Mouse (Mus musculus): ENCODE measurements around the gene Ubox5.
A peak's percentile ranks its signal among the peaks of the same experiment; 100 is the strongest.
"Not testable (repeated sequence)": the region's sequence is repeated elsewhere in the genome, so short reads cannot be mapped to it uniquely, and the experiment has no call there.

Ubox5 gene

GRCm38 (mm10) chr2:130629839-130630203 is at the start of gene Ubox5, which contains the start of gene Fastkd5:
Ubox5 (minus strand) TSS chr2:130630038.
Fastkd5 (minus strand) TSS chr2:130630027.
- DNase-seq = peak; percentile 94 to 97

GRCm38 (mm10) chr2:130679154-130679553 is 49.3 kb upstream of the Ubox5 start:
- no peak for DNase-seq

GRCm38 (mm10) chr2:130677211-130677610 is 47.4 kb upstream of the Ubox5 start:
- no peak for DNase-seq

- peak; percentile 91 to 93 for DNase-seq
These were observed 37.7 kb upstream of the Ubox5 start, which contains the start of gene Itpa for GRCm38 (mm10) chr2:130667559-130667958. Itpa (plus strand) TSS chr2:130667610.

- peak; percentile 94 to 96 for DNase-seq
These were observed 34.4 kb upstream of the Ubox5 start, which contains the start of gene Ddrgk1 for GRCm38 (mm10) chr2:130664102-130664701. Ddrgk1 (minus strand) TSS chr2:130664659.

GRCm38 (mm10) chr2:130663342-130663741 is 33.5 kb upstream of the Ubox5 start:
- DNase-seq = no peak

GRCm38 (mm10) chr2:130658530-130658929 is 28.7 kb upstream of the Ubox5 start:
- DNase-seq = no peak

- no peak for DNase-seq
These were observed 27.7 kb upstream of the Ubox5 start for GRCm38 (mm10) chr2:130657541-130657940.

GRCm38 (mm10) chr2:130656536-130656935 is 26.7 kb upstream of the Ubox5 start:
- no peak for DNase-seq

GRCm38 (mm10) chr2:130655660-130656339 is 26.0 kb upstream of the Ubox5 start:
- DNase-seq = no peak

GRCm38 (mm10) chr2:130653760-130654159 is 23.9 kb upstream of the Ubox5 start:
- DNase-seq = no peak

- DNase-seq = no peak
These were observed 23.5 kb upstream of the Ubox5 start for GRCm38 (mm10) chr2:130653303-130653702.

- DNase-seq = not testable (repeated sequence)
These were observed 19.2 kb upstream of the Ubox5 start for GRCm38 (mm10) chr2:130649028-130649427.

- DNase-seq = no peak
These were observed 15.4 kb upstream of the Ubox5 start for GRCm38 (mm10) chr2:130645198-130645597.

- peak; percentile 98 to 99 for DNase-seq
These were observed 13.0 kb upstream of the Ubox5 start, which contains the start of gene Lzts3 for GRCm38 (mm10) chr2:130642684-130643369. Lzts3 (minus strand) TSS chr2:130642803.

- DNase-seq = no peak
These were observed 12.4 kb upstream of the Ubox5 start for GRCm38 (mm10) chr2:130642197-130642660.

GRCm38 (mm10) chr2:130641351-130642025 is 11.7 kb upstream of the Ubox5 start:
- DNase-seq = peak in 1 of 2 experiments; percentile 48

- peak in 1 of 2 experiments; percentile 27 for DNase-seq
These were observed 9.4 kb upstream of the Ubox5 start for GRCm38 (mm10) chr2:130639276-130639675.

- peak in 1 of 2 experiments; percentile 41 for DNase-seq
These were observed 8.3 kb upstream of the Ubox5 start for GRCm38 (mm10) chr2:130638101-130638611.

GRCm38 (mm10) chr2:130635847-130636246 is 6.0 kb upstream of the Ubox5 start:
- DNase-seq = peak; percentile 34 to 62

- DNase-seq = peak; percentile 57 to 66
These were observed 5.0 kb upstream of the Ubox5 start for GRCm38 (mm10) chr2:130634739-130635411.
